Mouse (Mus musculus) neural tube, embryonic 11.5 days (tissue): ENCODE data around the gene Rbm5. TPM values are rescaled to one million over a fixed set of nuclear protein-coding genes. Genes with fewer than 3 reads are reported as not detected.

Experiments
- ATAC-seq: fragments of 200-750 bp; cut with Nextera tagmentation; 2 replicates; pipeline ENCODE4 v1.8.0; 2017; ENCODE audit warnings: moderate number of reproducible peaks, mild to moderate bottlenecking, moderate TSS enrichment, moderate library complexity; ENCODE audit not compliant: insufficient read depth, low FRiP score, low TSS enrichment
- DNase-seq: peaks from one replicate; pipeline ENCODE4 v3.0.0-alpha.2; 2015; ENCODE audit warnings: low spot score
- H3K27ac ChIP-seq: fragments of 300-500 bp; sonication (generic); 2 replicates; pipeline ENCODE4 v1.5.1; 2014; ENCODE audit warnings: low read depth, mild to moderate bottlenecking, low read length
- H3K27me3 ChIP-seq: fragments of 300-500 bp; sonication (generic); 2 replicates; pipeline ENCODE4 v1.6.1; 2014; ENCODE audit warnings: mild to moderate bottlenecking, low read length, mixed read lengths; ENCODE audit not compliant: control insufficient read depth, insufficient read depth
- H3K36me3 ChIP-seq: fragments of 300-500 bp; sonication (generic); 2 replicates; pipeline ENCODE4 v1.6.1; 2014; ENCODE audit warnings: mild to moderate bottlenecking, low read length, moderate library complexity, mixed read lengths; ENCODE audit not compliant: control insufficient read depth, insufficient read depth
- H3K4me1 ChIP-seq: fragments of 300-500 bp; sonication (generic); 2 replicates; pipeline ENCODE4 v1.6.1; 2014; ENCODE audit warnings: low read length, mixed read lengths; ENCODE audit not compliant: control insufficient read depth, insufficient read depth
- H3K4me2 ChIP-seq: fragments of 300-500 bp; sonication (generic); 2 replicates; pipeline ENCODE4 v1.6.1; 2014; ENCODE audit warnings: low read depth, mild to moderate bottlenecking, moderate library complexity
- H3K4me3 ChIP-seq: fragments of 300-500 bp; sonication (generic); 2 replicates; pipeline ENCODE4 v1.5.1; 2014; ENCODE audit warnings: low read depth, low read length
- H3K9ac ChIP-seq: fragments of 300-500 bp; sonication (generic); 2 replicates; pipeline ENCODE4 v1.6.1; 2014; ENCODE audit warnings: mild to moderate bottlenecking, low read length
- H3K9me3 ChIP-seq: fragments of 300-500 bp; sonication (generic); 2 replicates; pipeline ENCODE4 v1.6.1; 2016; ENCODE audit warnings: low read length; ENCODE audit not compliant: control insufficient read depth
- WGBS: fragments of 180-500 bp; shearing (Covaris S2); extraction: QIAGEN DNeasy Blood & Tissue Kit; methylation state at CpG from one replicate; pipeline ENCODE4 v1.1.7; 2014; 5-methylcytosine and 5-hydroxymethylcytosine counted together
- polyA plus RNA-seq: library from polyadenylated mRNA; unstranded; fragments of >200 nt; fragmentation: Nextera tagmentation; extraction: Ambion mirVana; gene quantifications from 2 replicates; pipeline ENCODE4 v1.2.1, GENCODE M21; 2014

The Rbm5 gene
- polyA plus RNA-seq, 1 experiment from 2014 or later = 197 TPM

DNA sequence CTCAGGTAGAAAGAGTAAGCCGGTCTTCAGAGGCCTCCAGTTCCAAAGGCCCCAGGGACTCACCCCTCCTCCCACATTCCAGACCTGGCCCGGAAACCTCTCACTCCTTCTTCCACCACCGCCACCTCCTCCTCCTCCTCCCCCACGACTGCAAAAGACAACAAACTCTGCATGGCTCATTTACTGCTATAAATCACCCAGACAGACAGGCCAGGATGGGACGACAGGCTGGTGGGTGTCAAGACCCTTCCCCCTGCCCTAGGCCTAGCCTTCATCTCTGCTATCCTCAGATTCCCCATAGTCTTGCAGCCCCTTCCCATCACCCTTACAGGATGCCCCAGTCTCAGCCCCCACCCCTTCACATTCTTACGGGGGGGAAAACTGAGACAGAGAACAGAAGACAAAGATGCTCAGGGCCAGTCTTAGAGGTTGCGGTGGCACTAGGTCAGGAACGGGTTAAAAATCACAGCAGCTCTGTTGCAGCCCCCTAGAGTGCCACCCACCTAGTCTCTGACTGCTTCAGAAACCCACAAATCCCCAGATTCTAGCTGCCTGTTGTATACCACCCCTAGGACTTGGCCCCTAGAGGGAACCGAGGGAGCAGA, 71.3 kb downstream of the Rbm5 start:
- whole genome bisulfite sequencing = 2% methylated on average over 9 of the region's 9 CpGs
- H3K9ac ChIP-seq = no peak overlapping the region
- peak overlapping the region; percentile 3 for H3K4me2 ChIP-seq
- H3K9me3 ChIP-seq = no peaks in the 10 kb centered on the region
- DNase-seq (peak; percentile 50), ATAC-seq (no peak)
- no peaks in the 10 kb centered on the region; the same call in 1 of the 2 replicates for H3K36me3 ChIP-seq
- H3K4me1 ChIP-seq = peaks cover 39% of the 10 kb centered on the region
- no peak overlapping the region for H3K27ac ChIP-seq
- H3K27me3 ChIP-seq = no peaks in the 10 kb centered on the region
- H3K4me3 ChIP-seq = no peak overlapping the region

DNA sequence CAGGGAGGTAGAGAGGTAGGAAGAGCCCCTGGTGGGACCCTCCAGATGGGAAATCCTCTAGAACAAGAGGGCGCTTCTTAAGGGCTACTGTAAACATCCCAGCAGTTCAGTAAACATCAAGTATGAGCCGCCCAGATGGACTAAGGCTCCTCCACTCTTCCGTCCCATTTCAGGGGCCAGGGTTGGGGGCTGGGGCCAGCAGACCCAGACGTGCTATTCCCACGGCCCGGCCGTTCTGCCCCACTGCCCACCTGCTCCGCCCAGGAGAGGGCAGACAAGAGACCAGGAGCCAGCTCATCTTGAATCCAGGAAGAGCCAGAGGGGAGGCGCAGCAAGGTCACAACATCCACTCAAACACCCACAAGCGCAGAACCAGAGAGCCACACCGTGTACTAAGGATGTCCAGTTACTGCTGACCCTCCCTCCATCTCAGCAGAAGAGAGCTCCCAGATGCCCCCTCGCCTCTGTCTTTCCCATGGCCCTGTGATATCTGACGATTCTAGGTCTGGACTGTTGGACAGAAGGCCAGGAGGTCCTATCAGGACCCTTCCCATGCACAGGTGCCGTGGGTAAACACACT, 72.1 kb downstream of the Rbm5 start:
- peak overlapping the region; percentile 3 for H3K4me2 ChIP-seq
- peaks cover 39% of the 10 kb centered on the region for H3K4me1 ChIP-seq
- H3K36me3 ChIP-seq = no peaks in the 10 kb centered on the region; the same call in 1 of the 2 replicates
- ATAC-seq (no peak), DNase-seq (peak; percentile 31)
- no peak overlapping the region for H3K27ac ChIP-seq
- H3K4me3 ChIP-seq = no peak overlapping the region
- H3K9me3 ChIP-seq = no peaks in the 10 kb centered on the region
- WGBS = 9% methylated on average over 14 of the region's 14 CpGs
- no peaks in the 10 kb centered on the region for H3K27me3 ChIP-seq
- H3K9ac ChIP-seq = no peak overlapping the region

DNA sequence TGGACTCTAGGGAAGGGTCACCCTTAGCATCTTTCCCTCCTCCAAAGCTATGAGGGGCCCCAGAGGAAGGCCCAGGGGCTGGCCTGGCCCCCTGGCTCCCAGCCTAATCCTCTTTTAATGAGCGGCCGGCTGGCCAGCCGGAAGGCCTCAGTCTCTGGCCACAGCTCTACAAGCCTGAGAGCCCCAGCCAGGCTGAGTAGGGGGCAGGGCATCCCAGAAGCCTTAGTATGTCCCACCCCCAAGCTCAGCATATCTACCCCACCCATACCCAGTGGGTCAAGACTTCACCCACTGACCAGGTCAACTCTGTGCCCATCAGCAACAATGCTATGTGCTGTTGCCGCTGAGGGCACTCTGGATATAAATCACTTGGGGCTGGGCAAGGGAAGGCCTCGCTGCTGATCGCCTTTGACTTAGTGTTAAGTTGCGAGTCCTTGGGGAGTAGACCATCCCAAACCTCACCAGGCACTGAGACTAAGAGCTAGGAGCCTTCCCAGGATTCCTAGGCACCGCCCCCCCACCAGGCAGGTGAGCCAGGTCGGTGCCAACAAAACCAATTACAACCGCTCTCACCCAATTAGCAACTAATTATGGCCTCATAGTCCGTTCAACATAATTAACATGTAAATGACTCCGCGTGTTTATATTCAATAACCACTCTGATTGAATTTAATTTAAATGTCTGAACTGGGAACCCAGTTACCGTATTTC, 72.8 kb downstream of the Rbm5 start:
- Histone ChIP-seq H3K9me3 (no peaks in the 10 kb centered on the region), H3K4me3 (no peak overlapping the region), H3K4me2 (no peak overlapping the region), H3K27me3 (no peaks in the 10 kb centered on the region), H3K9ac (no peak overlapping the region), H3K27ac (no peak overlapping the region), H3K4me1 (peaks cover 39% of the 10 kb centered on the region), H3K36me3 (no peaks in the 10 kb centered on the region; the same call in 1 of the 2 replicates)
- DNase-seq = no peak
- 10% methylated on average over 14 of the region's 14 CpGs for WGBS
- ATAC-seq = no peak

GRCm38 (mm10) chr9:107696845-107697610, 73.8 kb downstream of the Rbm5 start:
- H3K27me3 ChIP-seq = no peaks in the 10 kb centered on the region
- 24% methylated on average over 9 of the region's 9 CpGs for WGBS
- H3K4me2 ChIP-seq = no peak overlapping the region
- H3K9me3 ChIP-seq = no peaks in the 10 kb centered on the region
- ATAC-seq = no peak
- no peak overlapping the region for H3K9ac ChIP-seq
- no peak overlapping the region for H3K4me3 ChIP-seq
- H3K36me3 ChIP-seq = no peaks in the 10 kb centered on the region; the same call in 1 of the 2 replicates
- DNase-seq = no peak
- peaks cover 39% of the 10 kb centered on the region for H3K4me1 ChIP-seq
- H3K27ac ChIP-seq = no peak overlapping the region

DNA sequence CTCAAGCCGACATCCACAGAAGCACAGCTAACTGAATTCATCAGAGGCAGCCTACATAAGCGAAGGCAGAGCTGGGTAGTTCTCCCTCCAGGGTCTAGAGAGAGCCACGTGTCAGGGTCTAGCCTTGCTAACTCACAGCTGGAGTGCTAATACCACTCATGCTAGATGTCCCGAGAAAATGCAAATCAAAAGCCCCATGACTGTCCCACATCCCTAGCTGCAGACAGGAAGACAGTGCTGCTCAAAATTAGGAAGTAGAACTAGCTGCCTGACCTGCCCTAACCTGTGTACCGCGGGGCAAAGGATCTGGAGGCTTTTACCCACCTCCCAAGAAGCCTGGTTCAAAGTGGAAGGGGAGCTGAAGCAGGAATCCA, 74.7 kb downstream of the Rbm5 start:
- Histone ChIP-seq H3K9me3 (no peaks in the 10 kb centered on the region), H3K27me3 (no peaks in the 10 kb centered on the region), H3K4me1 (peaks cover 39% of the 10 kb centered on the region), H3K4me3 (no peak overlapping the region), H3K36me3 (no peaks in the 10 kb centered on the region; the same call in 1 of the 2 replicates), H3K27ac (no peak overlapping the region), H3K4me2 (no peak overlapping the region), H3K9ac (no peak overlapping the region)
- DNase-seq (no peak), ATAC-seq (no peak)
- 48% methylated on average over 6 of the region's 6 CpGs for WGBS

DNA sequence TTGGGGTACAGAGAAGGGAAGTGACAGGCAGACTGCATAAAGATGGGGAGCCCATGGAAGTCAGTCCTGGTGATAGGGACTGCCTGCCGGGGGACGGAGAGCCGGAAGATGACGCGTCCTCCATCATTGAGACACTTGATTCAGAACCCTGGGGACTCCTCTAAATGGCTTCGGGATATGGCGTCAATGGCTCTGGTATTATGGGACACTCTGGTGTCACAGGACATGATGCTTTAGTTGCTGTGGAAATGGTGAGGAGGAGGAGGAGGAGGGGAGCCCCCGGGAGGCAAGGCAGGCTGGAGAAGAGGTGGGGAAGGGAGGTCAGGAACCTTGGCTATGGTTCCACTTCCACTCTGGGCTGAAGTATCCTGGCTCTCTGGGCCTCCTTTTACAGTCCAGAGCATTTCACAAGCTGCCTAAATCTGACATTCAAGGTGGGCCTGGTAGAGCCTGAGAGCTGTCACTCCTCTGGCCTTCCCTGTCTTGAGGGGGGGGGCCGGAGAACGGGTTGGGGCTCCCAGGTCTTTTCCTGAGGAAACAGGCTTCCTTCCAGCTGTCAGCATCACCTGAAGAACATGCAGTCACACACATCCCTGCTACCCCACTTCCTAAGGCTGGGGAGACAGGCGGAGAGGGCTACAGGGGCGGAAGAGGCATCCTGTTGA, 75.2 kb downstream of the Rbm5 start:
- 83% methylated on average over 12 of the region's 12 CpGs for WGBS
- DNase-seq (no peak), ATAC-seq (no peak)
- no peaks in the 10 kb centered on the region; the same call in 1 of the 2 replicates for H3K36me3 ChIP-seq
- no peak overlapping the region for H3K9ac ChIP-seq
- H3K4me2 ChIP-seq = no peak overlapping the region
- H3K4me1 ChIP-seq = peaks cover 39% of the 10 kb centered on the region
- H3K27ac ChIP-seq = no peak overlapping the region
- H3K9me3 ChIP-seq = no peaks in the 10 kb centered on the region
- H3K27me3 ChIP-seq = no peaks in the 10 kb centered on the region
- H3K4me3 ChIP-seq = no peak overlapping the region

DNA sequence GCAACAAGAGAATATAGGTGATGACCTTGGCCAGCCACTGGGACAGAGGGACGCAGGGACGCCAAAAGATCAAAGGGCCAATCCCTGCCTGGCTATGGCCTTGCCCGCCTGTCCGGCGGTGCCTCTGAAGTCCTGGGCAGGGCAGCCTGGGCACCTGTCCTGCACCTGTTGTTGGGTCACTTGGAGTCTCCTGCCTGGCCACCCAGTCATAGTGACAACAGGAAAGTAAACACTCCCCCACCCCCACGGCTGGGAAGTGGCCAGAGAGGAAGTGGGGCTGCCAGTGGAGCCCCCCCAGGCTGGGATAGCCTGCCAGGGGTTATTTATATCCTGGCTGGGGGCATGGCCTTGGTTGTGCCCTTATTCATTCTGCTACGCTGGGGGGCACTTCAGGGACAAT, 76.2 kb downstream of the Rbm5 start:
- Histone ChIP-seq H3K27me3 (no peaks in the 10 kb centered on the region), H3K4me2 (no peak overlapping the region), H3K4me3 (no peak overlapping the region), H3K36me3 (no peaks in the 10 kb centered on the region; the same call in 1 of the 2 replicates), H3K9ac (no peak overlapping the region), H3K4me1 (peaks cover 29% of the 10 kb centered on the region), H3K9me3 (no peaks in the 10 kb centered on the region), H3K27ac (no peak overlapping the region)
- WGBS = 75% methylated on average over 7 of the region's 7 CpGs
- no peak for ATAC-seq
- no peak for DNase-seq

DNA sequence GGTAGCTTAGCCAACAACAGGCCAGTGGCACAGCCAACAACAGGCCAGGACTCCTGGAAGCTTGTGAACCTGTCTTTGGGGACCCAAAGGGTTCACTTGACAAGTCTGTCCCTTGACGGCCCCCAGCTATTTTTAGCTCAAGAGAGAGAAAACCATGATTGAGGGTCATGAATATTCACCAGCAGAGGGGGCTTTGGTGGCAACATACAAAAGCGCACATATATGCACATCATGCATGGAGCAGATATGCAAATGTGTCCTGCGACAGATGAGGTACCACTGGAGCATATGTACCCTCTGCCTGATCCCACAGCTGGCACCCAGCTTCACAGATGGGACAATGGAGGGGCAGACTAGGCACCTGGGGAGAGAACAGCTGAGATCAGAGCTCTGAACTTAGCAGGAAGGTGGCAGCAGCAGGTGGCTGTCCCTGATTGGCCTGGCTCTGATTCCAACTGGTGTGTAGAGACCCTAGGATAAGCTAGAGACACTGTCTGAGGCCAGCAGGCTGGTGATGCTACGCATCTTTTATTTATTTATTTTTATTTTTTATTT, 77.3 kb downstream of the Rbm5 start:
- no peak overlapping the region for H3K27ac ChIP-seq
- no peak overlapping the region for H3K9ac ChIP-seq
- no peak for DNase-seq
- 68% methylated on average over 4 of the region's 4 CpGs for WGBS
- peaks cover 18% of the 10 kb centered on the region for H3K4me1 ChIP-seq
- H3K9me3 ChIP-seq = no peaks in the 10 kb centered on the region
- H3K27me3 ChIP-seq = no peaks in the 10 kb centered on the region
- H3K4me2 ChIP-seq = no peak overlapping the region
- ATAC-seq = no peak
- H3K4me3 ChIP-seq = no peak overlapping the region
- no peaks in the 10 kb centered on the region; the same call in 1 of the 2 replicates for H3K36me3 ChIP-seq
